Mouse (Mus musculus): Measurements from ENCODE around the gene Nid2. TPM values are rescaled to one million over a fixed set of nuclear protein-coding genes. Genes with fewer than 3 reads are reported as not detected.

Gene Nid2
- polyA plus RNA-seq, 1 experiment from 2014 or later = 5.9 TPM

DNA sequence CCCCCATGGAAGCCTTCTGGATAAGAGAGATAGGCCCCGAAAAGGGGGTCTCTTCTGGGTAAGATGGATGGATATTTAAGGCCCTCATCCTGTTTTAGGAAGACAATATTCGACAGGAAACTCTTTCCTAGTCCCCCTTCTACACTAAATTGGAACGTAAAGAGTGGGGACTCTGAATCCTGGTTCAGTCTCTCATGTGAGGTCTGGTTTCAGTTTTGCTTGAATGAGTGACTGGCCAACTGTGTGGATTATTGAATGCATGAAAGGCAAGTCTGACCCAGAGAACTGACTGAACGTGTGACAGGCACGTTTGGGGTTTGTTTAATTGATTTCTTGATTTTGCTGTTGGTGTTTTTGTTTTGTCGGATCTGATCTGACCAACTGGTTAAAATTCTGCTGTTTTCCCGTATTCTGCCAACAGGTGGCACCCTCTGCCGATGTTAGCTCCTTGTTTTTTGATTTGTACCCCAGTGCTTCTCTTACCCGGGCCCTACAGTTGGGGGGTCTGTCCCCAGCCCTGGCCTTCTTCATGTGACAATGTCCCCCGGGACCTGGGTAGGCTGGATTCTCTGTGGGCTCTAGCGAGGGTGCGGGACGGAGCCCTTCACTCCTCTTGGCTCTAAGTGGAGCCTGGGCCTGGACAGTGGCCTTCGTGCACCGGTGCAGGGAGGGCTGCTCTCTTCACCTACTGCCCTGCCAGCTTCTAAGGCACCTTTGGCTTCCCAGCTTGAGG, 88.7 kb downstream of the Nid2 start:
- H3K4me2 ChIP-seq (ENCODE audit: low read depth, low read length) = peak overlapping the region; percentile 67
- H3K9me3 ChIP-seq (ENCODE audit: low read length) = no peaks in the 10 kb centered on the region
- H3K27me3 ChIP-seq (ENCODE audit: insufficient read depth, low read length) = no peaks in the 10 kb centered on the region
- no peaks in the 10 kb centered on the region for H3K36me3 ChIP-seq (replicated peaks; ENCODE audit: insufficient read depth, low read length)
- ATAC-seq = peak; percentile 19; the same call in 1 of the 2 replicates
- H3K27ac ChIP-seq (ENCODE audit: low read depth) = no peak overlapping the region
- H3K4me1 ChIP-seq (ENCODE audit: insufficient read depth) = peaks cover 3% of the 10 kb centered on the region; the same call in 1 of the 2 replicates
- H3K9ac ChIP-seq (replicated peaks) = peak overlapping the region; percentile 41; the same call in 1 of the 2 replicates
- H3K4me3 ChIP-seq (ENCODE audit: low read depth, low read length) = peak overlapping the region; percentile 32
- DNase-seq = peak; percentile 64
- 27% methylated on average over 15 of the region's 15 CpGs for WGBS (ENCODE audit: insufficient replicate concordance)
- TF ChIP-seq EP300 (IDR thresholded peaks at IDR 0.05; ENCODE audit: low read depth) (no peak), CTCF (IDR thresholded peaks at IDR 0.05; ENCODE audit: low read depth) (peak; percentile 80)

- no peak overlapping the region for H3K9ac ChIP-seq (replicated peaks)
- H3K4me3 ChIP-seq (ENCODE audit: low read depth, low read length) = no peak overlapping the region
- no peak for DNase-seq
- TF ChIP-seq EP300 (IDR thresholded peaks at IDR 0.05; ENCODE audit: low read depth) (no peak), CTCF (IDR thresholded peaks at IDR 0.05; ENCODE audit: low read depth) (no peak)
- no peak overlapping the region for H3K4me2 ChIP-seq (ENCODE audit: low read depth, low read length)
- H3K36me3 ChIP-seq (replicated peaks; ENCODE audit: insufficient read depth, low read length) = no peaks in the 10 kb centered on the region
- no peaks in the 10 kb centered on the region for H3K9me3 ChIP-seq (ENCODE audit: low read length)
- H3K4me1 ChIP-seq (ENCODE audit: insufficient read depth) = no peaks in the 10 kb centered on the region
- ATAC-seq = no peak
- H3K27me3 ChIP-seq (ENCODE audit: insufficient read depth, low read length) = no peaks in the 10 kb centered on the region
- 70% methylated on average over 3 of the region's 3 CpGs for WGBS (ENCODE audit: insufficient replicate concordance)
- no peak overlapping the region for H3K27ac ChIP-seq (ENCODE audit: low read depth)
Observed at GRCm38 (mm10) chr14:19853471-19853870, 102.4 kb downstream of the Nid2 start.

GRCm38 (mm10) chr14:19858279-19858678, 107.2 kb downstream of the Nid2 start:
- ATAC-seq = no peak
- Histone ChIP-seq H3K9ac (replicated peaks) (no peak overlapping the region), H3K4me2 (ENCODE audit: low read depth, low read length) (no peak overlapping the region), H3K36me3 (replicated peaks; ENCODE audit: insufficient read depth, low read length) (no peaks in the 10 kb centered on the region), H3K9me3 (ENCODE audit: low read length) (no peaks in the 10 kb centered on the region), H3K4me3 (ENCODE audit: low read depth, low read length) (no peak overlapping the region), H3K27me3 (ENCODE audit: insufficient read depth, low read length) (no peaks in the 10 kb centered on the region), H3K4me1 (ENCODE audit: insufficient read depth) (no peaks in the 10 kb centered on the region), H3K27ac (ENCODE audit: low read depth) (no peak overlapping the region)
- TF ChIP-seq EP300 (IDR thresholded peaks at IDR 0.05; ENCODE audit: low read depth) (no peak), CTCF (IDR thresholded peaks at IDR 0.05; ENCODE audit: low read depth) (no peak)
- WGBS (ENCODE audit: insufficient replicate concordance) = 70% methylated on average over 2 of the region's 2 CpGs
- no peak for DNase-seq

GRCm38 (mm10) chr14:19858808-19859776, 108.0 kb downstream of the Nid2 start:
- Histone ChIP-seq H3K4me1 (ENCODE audit: insufficient read depth) (no peaks in the 10 kb centered on the region), H3K9ac (replicated peaks) (no peak overlapping the region), H3K9me3 (ENCODE audit: low read length) (no peaks in the 10 kb centered on the region), H3K36me3 (replicated peaks; ENCODE audit: insufficient read depth, low read length) (no peaks in the 10 kb centered on the region), H3K27ac (ENCODE audit: low read depth) (no peak overlapping the region), H3K4me3 (ENCODE audit: low read depth, low read length) (no peak overlapping the region), H3K27me3 (ENCODE audit: insufficient read depth, low read length) (no peaks in the 10 kb centered on the region), H3K4me2 (ENCODE audit: low read depth, low read length) (no peak overlapping the region)
- 48% methylated on average over 8 of the region's 8 CpGs for WGBS (ENCODE audit: insufficient replicate concordance)
- DNase-seq (no peak), ATAC-seq (no peak)
- TF ChIP-seq EP300 (IDR thresholded peaks at IDR 0.05; ENCODE audit: low read depth) (no peak), CTCF (IDR thresholded peaks at IDR 0.05; ENCODE audit: low read depth) (0 out of 2 replicates have a peak, but pooled peaks have one; percentile 14)

DNA sequence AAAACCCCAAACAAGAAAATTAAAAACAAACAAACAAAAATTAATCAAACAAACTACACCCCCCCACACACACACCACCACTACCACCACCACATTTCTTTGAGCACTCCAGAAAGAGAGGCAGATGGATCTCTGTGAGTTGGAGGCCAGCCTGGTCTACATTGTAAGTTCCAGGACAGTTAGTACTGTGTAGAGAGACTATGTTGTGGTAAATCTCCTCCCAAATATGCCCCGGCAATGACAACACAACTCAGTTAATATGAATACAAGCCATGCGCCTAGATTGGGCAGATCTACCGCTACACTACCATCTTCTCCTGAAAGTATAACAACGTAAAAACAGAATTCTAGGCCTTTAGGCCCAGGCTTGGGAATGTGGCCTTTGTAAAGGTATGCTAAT, 109.2 kb downstream of the Nid2 start:
- no peaks in the 10 kb centered on the region for H3K9me3 ChIP-seq (ENCODE audit: low read length)
- DNase-seq (no peak), ATAC-seq (no peak)
- no peaks in the 10 kb centered on the region for H3K36me3 ChIP-seq (replicated peaks; ENCODE audit: insufficient read depth, low read length)
- WGBS (ENCODE audit: insufficient replicate concordance) = 86% methylated on average over 4 of the region's 4 CpGs
- H3K4me2 ChIP-seq (ENCODE audit: low read depth, low read length) = no peak overlapping the region
- no peak overlapping the region for H3K27ac ChIP-seq (ENCODE audit: low read depth)
- TF ChIP-seq EP300 (IDR thresholded peaks at IDR 0.05; ENCODE audit: low read depth) (no peak), CTCF (IDR thresholded peaks at IDR 0.05; ENCODE audit: low read depth) (no peak)
- H3K9ac ChIP-seq (replicated peaks) = no peak overlapping the region
- no peak overlapping the region for H3K4me3 ChIP-seq (ENCODE audit: low read depth, low read length)
- H3K27me3 ChIP-seq (ENCODE audit: insufficient read depth, low read length) = no peaks in the 10 kb centered on the region
- no peaks in the 10 kb centered on the region for H3K4me1 ChIP-seq (ENCODE audit: insufficient read depth)

Other genes starting within 250 kb of the Nid2 start
- gene Gm2244, start 201.3 kb upstream of the Nid2 start, polyA plus RNA-seq (2015; fragmentation: Nextera tagmentation; extraction: Ambion mirVana) = not detected in 2 replicates
- gene Gm2237, start 166.1 kb upstream of the Nid2 start, polyA plus RNA-seq (2015; fragmentation: Nextera tagmentation; extraction: Ambion mirVana) = 0.09 and 0.12 TPM in 2 replicates
- not detected in 2 replicates for gene Gm5458, start 148.7 kb upstream of the Nid2 start, polyA plus RNA-seq (2015; fragmentation: Nextera tagmentation; extraction: Ambion mirVana)
- gene Rtraf, start 72.6 kb downstream of the Nid2 start, polyA plus RNA-seq (2015; fragmentation: Nextera tagmentation; extraction: Ambion mirVana) = 100 and 106 TPM in 2 replicates
- 6.2 and 8.3 TPM in 2 replicates for gene Gng2, start 226.4 kb downstream of the Nid2 start, polyA plus RNA-seq (2015; fragmentation: Nextera tagmentation; extraction: Ambion mirVana)

Data from liver, postnatal 0 days (tissue).